Mouse (Mus musculus) forebrain, embryonic 15.5 days (tissue): ENCODE data around the gene Snx13. TPM values are rescaled to one million over a fixed set of nuclear protein-coding genes. Genes with fewer than 3 reads are reported as not detected.

Experiments used
- ATAC-seq: fragments of 200-750 bp; cut with Nextera tagmentation; replicated peaks from 2 replicates; pipeline ENCODE4 v1.8.0; 2017; ENCODE audit warnings: mild to moderate bottlenecking, moderate TSS enrichment, moderate library complexity
- H3K27ac ChIP-seq: fragments of 300-500 bp; sonication (generic); replicated peaks from 2 replicates; pipeline ENCODE4 v1.5.1; 2015; ENCODE audit warnings: mild to moderate bottlenecking, inconsistent platforms
- H3K27me3 ChIP-seq: fragments of 300-500 bp; sonication (generic); 2 replicates; pipeline ENCODE4 v1.6.1; 2015; ENCODE audit warnings: inconsistent platforms
- H3K36me3 ChIP-seq: fragments of 300-500 bp; sonication (generic); 2 replicates; pipeline ENCODE4 v1.6.1; 2015; ENCODE audit warnings: mild to moderate bottlenecking, inconsistent platforms
- H3K4me1 ChIP-seq: fragments of 300-500 bp; sonication (generic); 2 replicates; pipeline ENCODE4 v1.6.1; 2015; ENCODE audit warnings: inconsistent platforms
- H3K4me2 ChIP-seq: fragments of 300-500 bp; sonication (generic); replicated peaks from 2 replicates; pipeline ENCODE4 v1.6.1; 2015; ENCODE audit warnings: mild to moderate bottlenecking, inconsistent platforms
- H3K4me3 ChIP-seq: fragments of 300-500 bp; sonication (generic); 2 replicates; pipeline ENCODE4 v1.5.1; 2015; ENCODE audit warnings: mild to moderate bottlenecking, inconsistent platforms
- H3K9ac ChIP-seq: fragments of 300-500 bp; sonication (generic); replicated peaks from 2 replicates; pipeline ENCODE4 v1.6.1; 2015; ENCODE audit warnings: mild to moderate bottlenecking, inconsistent platforms
- H3K9me3 ChIP-seq: fragments of 300-500 bp; sonication (generic); 2 replicates; pipeline ENCODE4 v1.6.1; 2016; ENCODE audit warnings: inconsistent platforms
- WGBS: fragments of 180-500 bp; shearing (Covaris S2); methylation state at CpG from one replicate; pipeline ENCODE4 v1.1.7; 2015; ENCODE audit warnings: mixed read lengths; 5-methylcytosine and 5-hydroxymethylcytosine counted together
- polyA plus RNA-seq: library from polyadenylated mRNA; unstranded; fragments of >200 nt; fragmentation: Nextera tagmentation; extraction: Ambion mirVana; gene quantifications from 2 replicates; pipeline ENCODE4 v1.2.1, GENCODE M21; 2015

Gene Snx13
- polyA plus RNA-seq, 1 experiment from 2014 or later: 32.1 TPM

- Histone ChIP-seq H3K4me1 (peaks cover 25% of the 10 kb centered on the region), H3K9me3 (no peaks in the 10 kb centered on the region), H3K36me3 (no peaks in the 10 kb centered on the region), H3K4me3 (no peak overlapping the region), H3K27ac (no peak overlapping the region), H3K9ac (no peak overlapping the region), H3K27me3 (no peaks in the 10 kb centered on the region), H3K4me2 (no peak overlapping the region)
- WGBS: 63% methylated on average over 3 of the region's 3 CpGs
- no peak for ATAC-seq
Observed at GRCm38 (mm10) chr12:35050501-35050900, 3.5 kb downstream of the Snx13 start.

GRCm38 (mm10) chr12:35050964-35051758 is 4.2 kb downstream of the Snx13 start:
- Histone ChIP-seq H3K4me3 (no peak overlapping the region), H3K27me3 (no peaks in the 10 kb centered on the region), H3K9ac (no peak overlapping the region), H3K36me3 (no peaks in the 10 kb centered on the region), H3K4me1 (peaks cover 25% of the 10 kb centered on the region), H3K4me2 (no peak overlapping the region), H3K27ac (no peak overlapping the region), H3K9me3 (no peaks in the 10 kb centered on the region)
- 50% methylated on average over 7 of the region's 7 CpGs for WGBS
- ATAC-seq: no peak

- no peaks in the 10 kb centered on the region for H3K27me3 ChIP-seq
- 0 out of 2 replicates have a peak, but pooled peaks cover 11% of the 10 kb centered on the region for H3K4me1 ChIP-seq
- H3K36me3 ChIP-seq: no peaks in the 10 kb centered on the region
- ATAC-seq: no peak
- no peak overlapping the region for H3K4me2 ChIP-seq
- H3K27ac ChIP-seq: no peak overlapping the region
- H3K9ac ChIP-seq: no peak overlapping the region
- no peaks in the 10 kb centered on the region for H3K9me3 ChIP-seq
- no peak overlapping the region for H3K4me3 ChIP-seq
- 93% methylated on average over 6 of the region's 6 CpGs for WGBS
Observed at GRCm38 (mm10) chr12:35054420-35054819, 7.4 kb downstream of the Snx13 start.

GRCm38 (mm10) chr12:35055114-35056095 is 8.4 kb downstream of the Snx13 start:
- H3K4me2 ChIP-seq: no peak overlapping the region
- no peak overlapping the region for H3K4me3 ChIP-seq
- WGBS: 88% methylated on average over 7 of the region's 7 CpGs
- H3K9me3 ChIP-seq: no peaks in the 10 kb centered on the region
- ATAC-seq: no peak
- no peak overlapping the region for H3K9ac ChIP-seq
- H3K4me1 ChIP-seq: 0 out of 2 replicates have a peak, but pooled peaks cover 9% of the 10 kb centered on the region
- H3K27ac ChIP-seq: no peak overlapping the region
- H3K36me3 ChIP-seq: no peaks in the 10 kb centered on the region
- H3K27me3 ChIP-seq: no peaks in the 10 kb centered on the region

- Histone ChIP-seq H3K4me2 (no peak overlapping the region), H3K4me3 (no peak overlapping the region), H3K4me1 (no peaks in the 10 kb centered on the region), H3K9ac (no peak overlapping the region), H3K9me3 (no peaks in the 10 kb centered on the region), H3K27ac (no peak overlapping the region), H3K36me3 (no peaks in the 10 kb centered on the region), H3K27me3 (no peaks in the 10 kb centered on the region)
- ATAC-seq: peak; percentile 71; the same call in 1 of the 2 replicates
- 43% methylated on average over 3 of the region's 3 CpGs for WGBS
Observed at GRCm38 (mm10) chr12:35063697-35064468, 16.9 kb downstream of the Snx13 start.

GRCm38 (mm10) chr12:35067621-35068020 is 20.6 kb downstream of the Snx13 start:
- Histone ChIP-seq H3K4me3 (no peak overlapping the region), H3K27me3 (no peaks in the 10 kb centered on the region), H3K4me2 (no peak overlapping the region), H3K9ac (no peak overlapping the region), H3K4me1 (no peaks in the 10 kb centered on the region), H3K36me3 (no peaks in the 10 kb centered on the region), H3K9me3 (no peaks in the 10 kb centered on the region), H3K27ac (no peak overlapping the region)
- no peak for ATAC-seq

- Histone ChIP-seq H3K9ac (no peak overlapping the region), H3K4me2 (no peak overlapping the region), H3K27ac (no peak overlapping the region), H3K9me3 (no peaks in the 10 kb centered on the region), H3K4me3 (no peak overlapping the region), H3K27me3 (no peaks in the 10 kb centered on the region), H3K36me3 (no peaks in the 10 kb centered on the region), H3K4me1 (no peaks in the 10 kb centered on the region)
- no peak for ATAC-seq
Observed at GRCm38 (mm10) chr12:35071336-35071735, 24.4 kb downstream of the Snx13 start.

- Histone ChIP-seq H3K4me1 (no peaks in the 10 kb centered on the region), H3K4me3 (no peak overlapping the region), H3K4me2 (no peak overlapping the region), H3K36me3 (no peaks in the 10 kb centered on the region), H3K27ac (no peak overlapping the region), H3K9me3 (no peaks in the 10 kb centered on the region), H3K9ac (no peak overlapping the region), H3K27me3 (no peaks in the 10 kb centered on the region)
- ATAC-seq: no peak
Observed at GRCm38 (mm10) chr12:35072178-35072577, 25.2 kb downstream of the Snx13 start.

GRCm38 (mm10) chr12:35075993-35076392 is 29.0 kb downstream of the Snx13 start:
- no peaks in the 10 kb centered on the region for H3K36me3 ChIP-seq
- H3K9me3 ChIP-seq: no peaks in the 10 kb centered on the region
- no peak overlapping the region for H3K4me3 ChIP-seq
- H3K27me3 ChIP-seq: no peaks in the 10 kb centered on the region
- H3K27ac ChIP-seq: no peak overlapping the region
- H3K4me1 ChIP-seq: no peaks in the 10 kb centered on the region
- WGBS: 90% methylated on average over 3 of the region's 3 CpGs
- H3K4me2 ChIP-seq: no peak overlapping the region
- no peak overlapping the region for H3K9ac ChIP-seq
- no peak for ATAC-seq

GRCm38 (mm10) chr12:35123549-35123948 is 76.6 kb downstream of the Snx13 start:
- Histone ChIP-seq H3K27ac (no peak overlapping the region), H3K4me3 (no peak overlapping the region), H3K27me3 (no peaks in the 10 kb centered on the region), H3K9me3 (no peaks in the 10 kb centered on the region), H3K4me2 (no peak overlapping the region), H3K4me1 (no peaks in the 10 kb centered on the region), H3K9ac (no peak overlapping the region), H3K36me3 (peaks cover 9% of the 10 kb centered on the region; the same call in 1 of the 2 replicates)
- no peak for ATAC-seq
- 81% methylated on average over 3 of the region's 3 CpGs for WGBS

- no peak overlapping the region for H3K4me2 ChIP-seq
- no peak for ATAC-seq
- H3K27ac ChIP-seq: no peak overlapping the region
- no peaks in the 10 kb centered on the region for H3K9me3 ChIP-seq
- no peaks in the 10 kb centered on the region for H3K27me3 ChIP-seq
- H3K9ac ChIP-seq: no peak overlapping the region
- 82% methylated on average over 4 of the region's 4 CpGs for WGBS
- no peaks in the 10 kb centered on the region for H3K4me1 ChIP-seq
- no peaks in the 10 kb centered on the region for H3K36me3 ChIP-seq
- H3K4me3 ChIP-seq: no peak overlapping the region
Observed at GRCm38 (mm10) chr12:35153186-35153585, 106.2 kb downstream of the Snx13 start.

GRCm38 (mm10) chr12:35154149-35154548 is 107.2 kb downstream of the Snx13 start:
- Histone ChIP-seq H3K4me1 (no peaks in the 10 kb centered on the region), H3K27me3 (no peaks in the 10 kb centered on the region), H3K36me3 (no peaks in the 10 kb centered on the region), H3K9me3 (no peaks in the 10 kb centered on the region), H3K4me2 (no peak overlapping the region), H3K4me3 (no peak overlapping the region), H3K9ac (no peak overlapping the region), H3K27ac (no peak overlapping the region)
- ATAC-seq: no peak
- 89% methylated on average over 3 of the region's 3 CpGs for WGBS
